Mouse (Mus musculus) urinary bladder, adult 2 months (tissue): ENCODE data around the gene Tmcc3. TPM values are rescaled to one million over a fixed set of nuclear protein-coding genes. Genes with fewer than 3 reads are reported as not detected.

Experiments
- DNase-seq: peaks from one replicate; pipeline ENCODE4 v3.0.0; 2022; ENCODE audit warnings: low spot score
- polyA plus RNA-seq: library from polyadenylated mRNA; depleted of rRNA; stranded (reverse); fragments of >200 nt; gene quantifications from 2 replicates; pipeline ENCODE4 v1.2.3, GENCODE M21; 2012

Tmcc3 gene
- polyA plus RNA-seq, 1 experiment = 18.3 TPM

GRCm38 (mm10) chr10:94549511-94550232, 237.9 kb downstream of the Tmcc3 start:
- no peak for DNase-seq

- DNase-seq = no peak
These were observed 238.9 kb downstream of the Tmcc3 start for GRCm38 (mm10) chr10:94550649-94551048.

- no peak for DNase-seq
These were observed 239.3 kb downstream of the Tmcc3 start for GRCm38 (mm10) chr10:94551065-94551464.

GRCm38 (mm10) chr10:94551511-94551910, 239.8 kb downstream of the Tmcc3 start:
- no peak for DNase-seq

- DNase-seq = no peak
These were observed 240.3 kb downstream of the Tmcc3 start for GRCm38 (mm10) chr10:94551924-94552523.

- no peak for DNase-seq
These were observed 243.6 kb downstream of the Tmcc3 start for GRCm38 (mm10) chr10:94555394-94555793.

GRCm38 (mm10) chr10:94557428-94558149, 245.8 kb downstream of the Tmcc3 start:
- no peak for DNase-seq

GRCm38 (mm10) chr10:94558826-94559225, 247.1 kb downstream of the Tmcc3 start:
- DNase-seq = no peak

GRCm38 (mm10) chr10:94561351-94561750, 249.6 kb downstream of the Tmcc3 start:
- no peak for DNase-seq

- DNase-seq = no peak
These were observed 250.4 kb downstream of the Tmcc3 start for GRCm38 (mm10) chr10:94562188-94562587.

GRCm38 (mm10) chr10:94562991-94563390, 251.2 kb downstream of the Tmcc3 start:
- no peak for DNase-seq

GRCm38 (mm10) chr10:94565410-94566221, 253.9 kb downstream of the Tmcc3 start:
- no peak for DNase-seq

- DNase-seq = no peak
These were observed 254.6 kb downstream of the Tmcc3 start for GRCm38 (mm10) chr10:94566222-94566868.

GRCm38 (mm10) chr10:94567251-94567650, 255.5 kb downstream of the Tmcc3 start:
- DNase-seq = no peak

- DNase-seq = no peak
These were observed 256.2 kb downstream of the Tmcc3 start for GRCm38 (mm10) chr10:94567915-94568314.

GRCm38 (mm10) chr10:94568867-94569266, 257.1 kb downstream of the Tmcc3 start:
- DNase-seq = no peak

GRCm38 (mm10) chr10:94569731-94570130, 258.0 kb downstream of the Tmcc3 start:
- no peak for DNase-seq

- DNase-seq = no peak
These were observed 260.3 kb downstream of the Tmcc3 start for GRCm38 (mm10) chr10:94571927-94572620.

GRCm38 (mm10) chr10:94572772-94573171, 261.0 kb downstream of the Tmcc3 start:
- DNase-seq = no peak

GRCm38 (mm10) chr10:94574451-94575333, 262.9 kb downstream of the Tmcc3 start:
- DNase-seq = no peak
